Mouse (Mus musculus) liver, postnatal 0 days (tissue): Measurements from ENCODE around the gene Cmklr1.

ENCODE experiments used
- CTCF ChIP-seq: sonication (generic); IDR thresholded peaks from 2 replicates; pipeline ENCODE4 v1.5.1; 2016; ENCODE audit warnings: antibody characterized with exemption, low read depth
- EP300 ChIP-seq: IDR thresholded peaks from 2 replicates; pipeline ENCODE4 v1.6.1; 2016; ENCODE audit warnings: antibody characterized with exemption, low read depth, mild to moderate bottlenecking

GRCm38 (mm10) chr5:113634887-113635610 is 15.2 kb downstream of the Cmklr1 start:
- no peak for TF ChIP-seq CTCF
- no peak for TF ChIP-seq EP300
